Mouse (Mus musculus): ENCODE results near the gene Med24.
"Not testable (repeated sequence)": the region's sequence is repeated elsewhere in the genome, so short reads cannot be mapped to it uniquely, and the experiment has no call there.

The Med24 gene

GRCm38 (mm10) chr11:98721458-98722226 is 7.6 kb downstream of the Med24 start:
- no peak for DNase-seq (ENCODE audit: low spot score in 2 of 2)

- DNase-seq (ENCODE audit: low spot score in 2 of 2), result no peak
Measured at GRCm38 (mm10) chr11:98720756-98721155, 8.5 kb downstream of the Med24 start.

GRCm38 (mm10) chr11:98717904-98718303 is 11.3 kb downstream of the Med24 start:
- peak; percentile 57 to 81 for DNase-seq (ENCODE audit: low spot score in 2 of 2)

- DNase-seq (ENCODE audit: low spot score in 2 of 2), result no peak
Measured at GRCm38 (mm10) chr11:98715946-98716345, 13.3 kb downstream of the Med24 start.

GRCm38 (mm10) chr11:98713703-98714102 is 15.5 kb downstream of the Med24 start:
- DNase-seq (ENCODE audit: low spot score in 2 of 2), result no peak

GRCm38 (mm10) chr11:98712009-98712408 is 17.2 kb downstream of the Med24 start:
- DNase-seq (ENCODE audit: low spot score in 2 of 2), result not testable (repeated sequence)

- DNase-seq (ENCODE audit: low spot score in 2 of 2), result no peak
Measured at GRCm38 (mm10) chr11:98711046-98711434, 18.2 kb downstream of the Med24 start.

- peak; percentile 69 to 70 for DNase-seq (ENCODE audit: low spot score in 2 of 2)
Measured at GRCm38 (mm10) chr11:98710416-98711045, 18.7 kb downstream of the Med24 start.

GRCm38 (mm10) chr11:98709001-98709741 is 20.1 kb downstream of the Med24 start:
- no peak for DNase-seq (ENCODE audit: low spot score in 2 of 2)

GRCm38 (mm10) chr11:98708282-98708956 is 20.8 kb downstream of the Med24 start:
- DNase-seq (ENCODE audit: low spot score in 2 of 2), result no peak

GRCm38 (mm10) chr11:98707401-98708281 is 21.6 kb downstream of the Med24 start:
- no peak for DNase-seq (ENCODE audit: low spot score in 2 of 2)

- DNase-seq (ENCODE audit: low spot score in 2 of 2), result no peak
Measured at GRCm38 (mm10) chr11:98705021-98705420, 24.2 kb downstream of the Med24 start.

- no peak for DNase-seq (ENCODE audit: low spot score in 2 of 2)
Measured at GRCm38 (mm10) chr11:98702323-98702722, 26.9 kb downstream of the Med24 start.

GRCm38 (mm10) chr11:98701213-98701670 is 28.0 kb downstream of the Med24 start, which contains the start of gene Csf3:
Csf3 (plus strand) TSS chr11:98701263.
- no peak for DNase-seq (ENCODE audit: low spot score in 2 of 2)

GRCm38 (mm10) chr11:98699911-98700310 is 29.3 kb downstream of the Med24 start:
- DNase-seq (ENCODE audit: low spot score in 2 of 2), result peak; percentile 68 to 79

- no peak for DNase-seq (ENCODE audit: low spot score in 2 of 2)
Measured at GRCm38 (mm10) chr11:98698849-98699640, 30.2 kb downstream of the Med24 start.

- no peak for DNase-seq (ENCODE audit: low spot score in 2 of 2)
Measured at GRCm38 (mm10) chr11:98697225-98697624, 32.0 kb downstream of the Med24 start.

GRCm38 (mm10) chr11:98696454-98697216 is 32.6 kb downstream of the Med24 start:
- no peak for DNase-seq (ENCODE audit: low spot score in 2 of 2)

- no peak for DNase-seq (ENCODE audit: low spot score in 2 of 2)
Measured at GRCm38 (mm10) chr11:98695408-98695807, 33.8 kb downstream of the Med24 start.

Data from frontal cortex, postnatal 25 days (tissue).